Mouse (Mus musculus) ES-E14 (cell line): Measurements from ENCODE around the gene Phldb2. TPM values are rescaled to one million over a fixed set of nuclear protein-coding genes. Genes with fewer than 3 reads are reported as not detected.

Experiments used
- DNase-seq: peaks from one replicate; pipeline ENCODE4 v3.0.0-alpha.2; 2013; ENCODE audit warnings: low read depth, low spot score
- H3K27ac ChIP-seq: 2 replicates; pipeline ENCODE4 v1.5.1; 2012; ENCODE audit warnings: low read depth, mild to moderate bottlenecking, low read length, moderate library complexity, mixed read lengths; ENCODE audit not compliant: poor library complexity, insufficient read depth, severe bottlenecking
- H3K36me3 ChIP-seq: 2 replicates; pipeline ENCODE4 v1.6.1; 2012; ENCODE audit warnings: mild to moderate bottlenecking, low read length, moderate library complexity, mixed read lengths; ENCODE audit not compliant: control insufficient read depth, poor library complexity, insufficient read depth, severe bottlenecking
- H3K4me1 ChIP-seq, 2 experiments: fragments of 150-350 bp in 1 of 2; sonication (generic) in 1 of 2; 2 replicates each; pipeline ENCODE4 v1.6.1; 2012; ENCODE audit warnings: low read length in 2 of 2, mild to moderate bottlenecking in 1 of 2, mixed read lengths in 1 of 2; ENCODE audit not compliant: control insufficient read depth in 2 of 2, insufficient read depth in 2 of 2, poor library complexity in 1 of 2
- H3K4me3 ChIP-seq, 2 experiments: fragments of 150-350 bp in 1 of 2; sonication (generic) in 1 of 2; 2 replicates each; pipeline ENCODE4 v1.5.1; 2012; ENCODE audit warnings: low read length in 2 of 2, low read depth in 1 of 2, mild to moderate bottlenecking in 1 of 2, mixed read lengths in 1 of 2; ENCODE audit not compliant: insufficient read depth in 1 of 2, poor library complexity in 1 of 2, severe bottlenecking in 1 of 2
- H3K9ac ChIP-seq: 2 replicates; pipeline ENCODE4 v1.6.1; 2012; ENCODE audit warnings: low read depth, mild to moderate bottlenecking, low read length, mixed read lengths; ENCODE audit not compliant: poor library complexity, insufficient read depth, severe bottlenecking
- H3K9me3 ChIP-seq: fragments of 150-350 bp; sonication (generic); 2 replicates; pipeline ENCODE4 v1.6.1; 2012; ENCODE audit warnings: low read depth, mild to moderate bottlenecking, low read length; ENCODE audit not compliant: control insufficient read depth, insufficient read depth
- CHD2 ChIP-seq: IDR thresholded peaks from 2 replicates; pipeline ENCODE4 v1.6.1; 2014; ENCODE audit warnings: mild to moderate bottlenecking, low read depth, low read length, inconsistent platforms
- HCFC1 ChIP-seq: IDR thresholded peaks from 2 replicates; pipeline ENCODE4 v1.6.1; 2012; ENCODE audit warnings: low read length, inconsistent platforms, borderline replicate concordance; ENCODE audit not compliant: insufficient read depth
- MAFK ChIP-seq: IDR thresholded peaks from 2 replicates; pipeline ENCODE4 v1.6.1; 2014; ENCODE audit warnings: mild to moderate bottlenecking, low read depth, low read length, inconsistent platforms; ENCODE audit not compliant: insufficient read depth
- ZC3H11A ChIP-seq: IDR thresholded peaks from 2 replicates; pipeline ENCODE4 v1.6.1; 2012; ENCODE audit warnings: low read depth, mild to moderate bottlenecking, inconsistent platforms, low read length, borderline replicate concordance
- ZNF384 ChIP-seq: IDR thresholded peaks from 2 replicates; pipeline ENCODE4 v1.6.1; 2012; ENCODE audit warnings: low read depth, low read length, inconsistent platforms
- in situ Hi-C, 2 experiments: fragments of 600-800 bp; cut with MboI; formaldehyde crosslinking; loops; one replicate each; pipeline ENCODE4 v1.15.1; 2025; ENCODE audit warnings: low sequenced_read_pairs in 2 of 2, inconsistent platforms in 1 of 2; ENCODE audit not compliant: unreplicated experiment in 2 of 2
- total RNA-seq: library from RNA; depleted of rRNA; stranded (reverse); fragments of 300-350 nt; gene quantifications from 2 replicates; pipeline ENCODE4 v1.2.3, GENCODE M21; 2012

Phldb2 gene
- total RNA-seq, 1 experiment = 36.2 TPM

DNA sequence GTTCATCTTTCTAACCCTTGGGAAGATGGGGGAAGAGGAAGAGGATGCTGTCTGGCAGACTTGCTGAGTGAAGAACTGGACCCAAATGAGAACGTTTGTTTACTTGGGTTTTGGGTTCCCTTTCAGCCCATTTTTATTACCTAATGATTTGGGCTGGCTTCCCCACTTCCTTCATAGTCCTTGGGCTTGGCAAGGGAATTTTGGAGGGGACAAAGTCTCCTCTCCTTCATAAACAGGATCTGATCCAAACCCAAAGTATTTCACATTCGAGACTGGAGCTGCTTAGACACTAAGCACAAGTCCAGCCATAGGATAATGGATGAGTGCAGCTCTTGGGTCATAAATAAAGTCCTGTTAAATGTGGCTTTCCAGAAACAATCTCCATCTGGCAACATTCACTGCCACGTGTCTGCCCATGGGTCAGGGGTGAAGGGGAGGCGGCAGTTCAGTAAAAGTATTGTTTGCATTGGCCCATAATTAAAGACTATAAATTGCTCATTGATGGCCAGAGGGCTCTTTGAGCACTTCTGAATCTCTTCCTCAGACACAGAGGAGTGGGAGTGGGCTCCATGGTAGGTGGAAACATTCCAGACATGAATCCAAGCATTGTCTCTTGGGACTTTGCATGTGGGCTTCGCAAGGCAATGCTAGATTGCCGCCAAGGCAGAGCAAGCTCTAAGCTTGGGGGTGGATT lies 29.5 kb downstream of the Phldb2 start:
- Histone ChIP-seq H3K4me1 (no peaks in the 10 kb centered on the region), H3K4me3 (no peak overlapping the region), H3K9me3 (no peaks in the 10 kb centered on the region), H3K9ac (no peak overlapping the region), H3K27ac (no peak overlapping the region), H3K36me3 (no peaks in the 10 kb centered on the region)
- in situ Hi-C loops = no loop called here
- TF ChIP-seq ZC3H11A (no peak), HCFC1 (no peak), CHD2 (no peak), MAFK (no peak), ZNF384 (no peak)
- DNase-seq = no peak

DNA sequence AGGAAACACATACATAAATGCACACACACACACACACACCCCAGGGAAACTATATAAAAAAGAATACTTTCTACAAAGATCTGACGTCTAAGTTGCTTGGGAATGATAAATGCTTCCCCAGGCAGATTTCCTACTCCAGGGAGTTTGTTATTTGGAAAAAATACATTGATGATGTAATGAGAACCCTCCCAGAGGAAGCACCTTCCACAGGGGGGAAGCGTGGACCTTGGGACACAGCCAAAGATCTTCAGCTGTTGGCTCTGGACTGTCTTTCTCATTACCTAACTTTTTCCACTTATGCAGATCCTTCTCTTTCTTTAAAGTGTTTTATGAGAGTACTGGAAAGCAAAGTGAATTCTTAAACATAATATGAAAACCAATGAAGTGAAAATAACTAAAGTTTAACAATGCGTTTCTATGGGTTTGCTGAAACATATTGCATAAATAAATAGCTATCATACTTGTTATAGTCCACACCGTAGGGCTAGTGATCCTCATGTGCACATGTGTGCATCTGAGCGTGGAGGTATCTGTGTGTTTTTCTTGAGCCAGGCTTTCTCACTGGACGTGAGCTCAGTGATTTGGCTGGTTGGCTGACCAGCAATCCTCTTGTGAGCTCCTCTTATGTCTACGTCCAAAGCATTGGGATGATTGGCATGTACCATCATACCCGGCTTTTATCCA lies 30.7 kb downstream of the Phldb2 start:
- H3K9me3 ChIP-seq = no peaks in the 10 kb centered on the region
- H3K9ac ChIP-seq = no peak overlapping the region
- no peaks in the 10 kb centered on the region for H3K4me1 ChIP-seq
- in situ Hi-C loops = no loop called here
- no peak overlapping the region for H3K4me3 ChIP-seq
- DNase-seq = no peak
- no peak overlapping the region for H3K27ac ChIP-seq
- no peaks in the 10 kb centered on the region for H3K36me3 ChIP-seq
- TF ChIP-seq ZNF384 (no peak), HCFC1 (no peak), CHD2 (no peak)

DNA sequence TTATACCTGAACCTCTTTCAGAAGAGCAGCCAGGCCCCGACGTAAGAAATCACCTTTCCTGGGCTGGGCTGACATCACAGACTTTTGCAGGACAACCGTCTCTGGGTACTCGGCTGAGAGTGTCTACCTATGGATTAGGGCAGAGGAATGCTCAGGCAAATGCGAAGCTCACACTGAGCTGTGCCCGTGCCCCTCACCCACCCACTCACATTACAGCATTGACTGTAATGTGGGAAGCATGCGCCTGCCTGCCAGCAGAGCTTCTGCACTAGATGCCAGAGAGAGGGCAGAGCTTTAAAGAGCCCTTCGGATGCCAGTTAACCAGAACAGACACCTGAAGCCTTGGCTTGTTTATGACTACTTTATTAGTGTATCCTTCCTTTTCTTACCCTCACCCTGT lies 33.8 kb downstream of the Phldb2 start:
- H3K27ac ChIP-seq = no peak overlapping the region
- H3K36me3 ChIP-seq = no peaks in the 10 kb centered on the region
- H3K9me3 ChIP-seq = no peaks in the 10 kb centered on the region
- no peak overlapping the region for H3K9ac ChIP-seq
- in situ Hi-C loops = no loop called here
- no peak overlapping the region for H3K4me3 ChIP-seq
- TF ChIP-seq HCFC1 (no peak), ZNF384 (no peak), CHD2 (no peak), MAFK (no peak)
- no peak for DNase-seq
- H3K4me1 ChIP-seq = no peaks in the 10 kb centered on the region

DNA sequence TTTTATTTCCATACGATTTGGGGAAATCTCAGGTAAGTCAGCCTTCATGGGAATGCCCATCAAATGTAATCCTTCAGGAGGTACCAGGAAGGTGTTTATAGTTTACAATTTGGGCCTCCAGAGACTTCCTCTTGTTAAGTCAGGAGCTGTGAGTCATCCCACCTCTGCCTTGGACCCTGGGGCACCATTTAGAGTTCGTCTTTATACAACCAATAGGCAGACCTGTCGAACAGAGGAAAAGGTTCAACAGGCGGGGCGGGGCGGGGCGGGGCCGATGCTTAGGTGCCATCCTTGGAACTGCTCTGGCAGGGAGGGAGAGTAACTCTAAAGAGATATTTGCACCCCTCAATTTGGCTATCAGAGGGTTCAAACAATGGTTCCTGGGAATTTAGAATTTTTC lies 49.8 kb downstream of the Phldb2 start:
- Histone ChIP-seq H3K27ac (no peak overlapping the region), H3K9me3 (no peaks in the 10 kb centered on the region), H3K4me3 (no peak overlapping the region), H3K4me1 (no peaks in the 10 kb centered on the region), H3K36me3 (no peaks in the 10 kb centered on the region), H3K9ac (no peak overlapping the region)
- no peak for DNase-seq
- in situ Hi-C loops = no loop called here
- no peak for TF ChIP-seq ZC3H11A
- TF ChIP-seq CHD2 = no peak

DNA sequence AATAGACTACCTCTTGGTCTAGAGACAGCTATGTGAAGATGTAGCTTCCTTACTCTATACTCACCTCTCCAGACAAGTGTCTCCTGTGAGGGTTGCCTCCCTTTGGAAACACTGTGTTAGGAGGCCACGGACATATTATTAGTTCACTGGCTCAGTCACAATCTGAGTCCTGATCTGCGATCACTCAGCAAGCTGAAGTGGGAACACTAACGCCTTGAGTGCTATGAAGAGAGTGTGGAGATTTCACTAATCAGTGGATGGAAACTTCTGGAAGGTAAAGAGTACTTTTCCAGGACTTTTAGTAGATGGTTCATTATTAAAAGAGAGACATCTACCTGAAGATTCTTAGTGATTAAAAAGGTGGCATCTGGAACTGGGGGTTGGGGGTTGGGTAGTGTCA lies 54.9 kb downstream of the Phldb2 start:
- H3K4me1 ChIP-seq = no peaks in the 10 kb centered on the region
- no peak overlapping the region for H3K9ac ChIP-seq
- no peaks in the 10 kb centered on the region for H3K36me3 ChIP-seq
- no peak for DNase-seq
- H3K27ac ChIP-seq = no peak overlapping the region
- H3K9me3 ChIP-seq = no peaks in the 10 kb centered on the region
- in situ Hi-C loops = no loop called here
- TF ChIP-seq ZNF384 (no peak), ZC3H11A (no peak), CHD2 (no peak), MAFK (no peak), HCFC1 (no peak)
- H3K4me3 ChIP-seq = no peak overlapping the region
